Mouse (Mus musculus) ES-E14 (cell line): ENCODE measurements around the gene Notch2. TPM values are rescaled to one million over a fixed set of nuclear protein-coding genes. Genes with fewer than 3 reads are reported as not detected.

Experiments used
- DNase-seq: peaks from one replicate; pipeline ENCODE4 v3.0.0-alpha.2; 2013; ENCODE audit warnings: low read depth, low spot score
- H3K27ac ChIP-seq: 2 replicates; pipeline ENCODE4 v1.5.1; 2012; ENCODE audit warnings: low read depth, mild to moderate bottlenecking, low read length, moderate library complexity, mixed read lengths; ENCODE audit not compliant: poor library complexity, insufficient read depth, severe bottlenecking
- H3K36me3 ChIP-seq: 2 replicates; pipeline ENCODE4 v1.6.1; 2012; ENCODE audit warnings: mild to moderate bottlenecking, low read length, moderate library complexity, mixed read lengths; ENCODE audit not compliant: control insufficient read depth, poor library complexity, insufficient read depth, severe bottlenecking
- H3K4me1 ChIP-seq, 2 experiments: fragments of 150-350 bp in 1 of 2; sonication (generic) in 1 of 2; 2 replicates each; pipeline ENCODE4 v1.6.1; 2012; ENCODE audit warnings: low read length in 2 of 2, mild to moderate bottlenecking in 1 of 2, mixed read lengths in 1 of 2; ENCODE audit not compliant: control insufficient read depth in 2 of 2, insufficient read depth in 2 of 2, poor library complexity in 1 of 2
- H3K4me3 ChIP-seq, 2 experiments: fragments of 150-350 bp in 1 of 2; sonication (generic) in 1 of 2; 2 replicates each; pipeline ENCODE4 v1.5.1; 2012; ENCODE audit warnings: low read length in 2 of 2, low read depth in 1 of 2, mild to moderate bottlenecking in 1 of 2, mixed read lengths in 1 of 2; ENCODE audit not compliant: insufficient read depth in 1 of 2, poor library complexity in 1 of 2, severe bottlenecking in 1 of 2
- H3K9ac ChIP-seq: 2 replicates; pipeline ENCODE4 v1.6.1; 2012; ENCODE audit warnings: low read depth, mild to moderate bottlenecking, low read length, mixed read lengths; ENCODE audit not compliant: poor library complexity, insufficient read depth, severe bottlenecking
- H3K9me3 ChIP-seq: fragments of 150-350 bp; sonication (generic); 2 replicates; pipeline ENCODE4 v1.6.1; 2012; ENCODE audit warnings: low read depth, mild to moderate bottlenecking, low read length; ENCODE audit not compliant: control insufficient read depth, insufficient read depth
- CHD2 ChIP-seq: IDR thresholded peaks from 2 replicates; pipeline ENCODE4 v1.6.1; 2014; ENCODE audit warnings: mild to moderate bottlenecking, low read depth, low read length, inconsistent platforms
- HCFC1 ChIP-seq: IDR thresholded peaks from 2 replicates; pipeline ENCODE4 v1.6.1; 2012; ENCODE audit warnings: low read length, inconsistent platforms, borderline replicate concordance; ENCODE audit not compliant: insufficient read depth
- MAFK ChIP-seq: IDR thresholded peaks from 2 replicates; pipeline ENCODE4 v1.6.1; 2014; ENCODE audit warnings: mild to moderate bottlenecking, low read depth, low read length, inconsistent platforms; ENCODE audit not compliant: insufficient read depth
- ZC3H11A ChIP-seq: IDR thresholded peaks from 2 replicates; pipeline ENCODE4 v1.6.1; 2012; ENCODE audit warnings: low read depth, mild to moderate bottlenecking, inconsistent platforms, low read length, borderline replicate concordance
- ZNF384 ChIP-seq: IDR thresholded peaks from 2 replicates; pipeline ENCODE4 v1.6.1; 2012; ENCODE audit warnings: low read depth, low read length, inconsistent platforms
- in situ Hi-C, 2 experiments: fragments of 600-800 bp; cut with MboI; formaldehyde crosslinking; loops; one replicate each; pipeline ENCODE4 v1.15.1; 2025; ENCODE audit warnings: low sequenced_read_pairs in 2 of 2, inconsistent platforms in 1 of 2; ENCODE audit not compliant: unreplicated experiment in 2 of 2
- total RNA-seq: library from RNA; depleted of rRNA; stranded (reverse); fragments of 300-350 nt; gene quantifications from 2 replicates; pipeline ENCODE4 v1.2.3, GENCODE M21; 2012

Gene Notch2
- total RNA-seq, 1 experiment: 41.5 TPM

DNA sequence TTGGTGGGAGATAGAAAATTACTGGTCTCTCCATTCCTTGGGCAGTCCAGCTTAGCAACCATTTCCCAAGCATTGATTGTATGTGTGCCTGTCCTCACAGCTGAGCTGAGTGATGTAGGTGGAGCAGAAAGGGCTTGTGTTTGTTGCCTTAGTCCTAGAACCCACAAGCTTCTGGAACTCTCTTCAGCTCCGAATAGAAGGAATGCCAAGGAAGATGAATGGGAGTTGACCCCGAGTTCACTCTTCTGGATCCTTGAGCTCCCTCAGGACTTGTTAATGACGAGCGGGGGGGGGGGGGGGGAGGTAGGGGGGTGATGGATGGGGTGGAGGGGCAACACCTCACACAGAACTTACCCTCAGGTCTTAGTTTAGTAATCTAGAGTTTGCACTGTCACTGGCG lies 25.9 kb downstream of the Notch2 start:
- no peak for DNase-seq
- no peak overlapping the region for H3K4me3 ChIP-seq
- in situ Hi-C loops: no loop called here
- H3K4me1 ChIP-seq: no peaks in the 10 kb centered on the region; a peak in 1 of 4 replicates
- TF ChIP-seq MAFK: no peak
- no peak for TF ChIP-seq HCFC1
- no peak for TF ChIP-seq ZC3H11A
- no peak for TF ChIP-seq ZNF384
- TF ChIP-seq CHD2: no peak
- no peak overlapping the region for H3K27ac ChIP-seq
- no peak overlapping the region for H3K9ac ChIP-seq
- no peaks in the 10 kb centered on the region for H3K36me3 ChIP-seq
- no peaks in the 10 kb centered on the region for H3K9me3 ChIP-seq

DNA sequence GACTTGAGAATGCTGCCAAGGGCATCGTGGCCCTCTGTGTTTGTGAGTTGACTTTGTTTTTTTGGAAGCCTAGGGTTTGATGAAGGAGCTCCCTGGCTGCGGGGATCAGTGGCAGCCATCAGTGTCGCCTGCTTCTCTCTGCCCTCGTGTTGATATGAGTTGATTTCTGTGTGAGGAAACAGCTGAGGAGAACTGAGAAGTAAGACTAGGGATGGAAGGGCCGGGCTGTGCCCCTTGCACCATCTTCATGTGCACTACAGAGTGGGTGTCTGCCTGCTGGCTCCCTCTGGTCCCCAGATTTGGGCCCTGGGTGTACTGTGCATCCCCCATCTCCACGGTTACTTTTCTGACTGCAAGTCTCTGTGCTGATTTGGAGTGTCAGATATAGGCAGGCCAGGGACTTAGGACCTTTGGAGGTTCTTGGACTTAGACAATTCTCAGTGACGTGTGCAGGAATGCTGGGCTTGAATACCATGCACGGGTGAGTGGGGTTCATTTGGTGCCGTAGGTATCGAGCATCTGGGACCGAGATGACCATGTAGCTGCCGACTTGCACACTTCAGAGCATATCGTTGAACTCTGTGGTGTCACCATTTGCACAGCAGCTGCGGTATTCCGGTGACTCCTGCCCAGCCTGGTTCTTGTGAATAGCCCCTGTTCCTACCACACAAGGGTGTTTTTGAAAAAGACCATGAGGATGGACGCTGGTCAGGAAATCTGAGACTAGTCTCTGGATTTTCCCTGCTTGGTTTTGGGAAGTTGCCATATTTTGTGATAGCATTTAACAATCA lies 26.5 kb downstream of the Notch2 start:
- H3K9me3 ChIP-seq: no peaks in the 10 kb centered on the region
- TF ChIP-seq CHD2 (no peak), HCFC1 (no peak), ZNF384 (no peak), MAFK (no peak)
- no peak overlapping the region for H3K27ac ChIP-seq
- no peak overlapping the region for H3K4me3 ChIP-seq
- H3K4me1 ChIP-seq: no peaks in the 10 kb centered on the region; a peak in 1 of 4 replicates
- in situ Hi-C loops: no loop called here
- no peak for DNase-seq
- H3K36me3 ChIP-seq: no peaks in the 10 kb centered on the region
- no peak overlapping the region for H3K9ac ChIP-seq

DNA sequence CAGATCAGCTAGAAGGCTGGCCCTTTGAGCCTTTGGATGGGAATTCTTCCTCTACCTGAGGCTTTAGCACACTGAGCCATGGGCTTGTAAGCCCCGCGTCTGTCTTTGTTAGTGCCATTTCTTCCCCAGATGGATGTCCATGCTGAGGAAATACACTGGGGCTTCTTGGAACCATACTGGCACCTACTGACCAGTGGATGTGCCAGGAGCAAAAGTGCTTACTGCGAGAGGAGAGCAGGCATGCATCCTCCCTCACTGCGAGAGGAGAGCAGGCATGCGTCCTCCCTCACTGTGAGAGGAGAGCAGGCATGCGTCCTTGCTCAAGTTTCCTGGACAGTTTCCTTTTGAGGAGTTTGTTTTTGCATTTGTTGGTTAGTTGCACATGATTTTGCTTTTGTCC lies 27.5 kb downstream of the Notch2 start:
- TF ChIP-seq MAFK (no peak), HCFC1 (no peak), CHD2 (no peak), ZC3H11A (no peak), ZNF384 (no peak)
- no peaks in the 10 kb centered on the region for H3K36me3 ChIP-seq
- no peak overlapping the region for H3K4me3 ChIP-seq
- H3K9me3 ChIP-seq: no peaks in the 10 kb centered on the region
- H3K4me1 ChIP-seq: no peaks in the 10 kb centered on the region; a peak in 2 of 4 replicates
- in situ Hi-C loops: no loop called here
- no peak for DNase-seq
- H3K27ac ChIP-seq: no peak overlapping the region
- H3K9ac ChIP-seq: no peak overlapping the region

DNA sequence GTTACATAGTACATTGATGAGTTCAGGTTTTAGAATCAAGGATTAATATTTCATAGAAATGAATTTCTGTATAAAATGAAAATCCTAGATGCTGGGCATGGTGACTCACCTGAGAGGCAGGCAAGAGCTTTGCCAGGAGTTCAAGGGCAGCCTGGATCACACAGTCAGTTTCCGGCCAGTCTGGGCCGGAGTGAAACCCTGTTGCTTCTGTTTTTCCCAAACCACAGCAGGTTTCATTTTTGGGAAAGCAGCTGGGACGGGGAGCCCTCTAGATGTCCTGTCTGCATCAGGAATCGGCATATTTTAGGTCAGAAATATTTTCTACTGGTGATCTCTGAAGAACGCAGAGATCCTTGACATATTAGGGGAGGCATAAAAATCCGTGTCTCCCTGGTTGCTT lies 29.0 kb downstream of the Notch2 start:
- in situ Hi-C loops: no loop called here
- Histone ChIP-seq H3K36me3 (no peaks in the 10 kb centered on the region), H3K4me3 (no peak overlapping the region), H3K4me1 (no peaks in the 10 kb centered on the region; a peak in 2 of 4 replicates), H3K27ac (no peak overlapping the region), H3K9ac (no peak overlapping the region), H3K9me3 (no peaks in the 10 kb centered on the region)
- no peak for DNase-seq
- TF ChIP-seq ZC3H11A (no peak), MAFK (no peak), HCFC1 (no peak), ZNF384 (no peak), CHD2 (no peak)
